Mouse (Mus musculus) left cerebral cortex, postnatal 14 days (tissue): Measurements from ENCODE around the gene Afp. TPM values are rescaled to one million over a fixed set of nuclear protein-coding genes. Genes with fewer than 3 reads are reported as not detected.

Source experiments
- DNase-seq, 2 experiments: peaks; one replicate each; pipeline ENCODE4 v3.0.0; 2021 to 2022; ENCODE audit warnings: low spot score in 2 of 2, mixed read lengths in 1 of 2
- intact Hi-C: fragments of 180-260 bp; cut with DNase I; formaldehyde crosslinking; loops from one replicate; pipeline ENCODE4 v1.15.1; 2025
- total RNA-seq, 2 experiments: library from RNA; stranded (reverse); gene quantifications; 2 replicates each; pipeline ENCODE4 v1.2.3; 2021

Afp gene
- total RNA-seq, 2 experiments from 2014 or later, result not detected

- intact Hi-C loops, result loop anchor here (5.0 kb wide), 1 partner anchor 86 kb away; no protein-coding TSS in a partner anchor
- DNase-seq, result no peak
These were observed 11.2 kb downstream of the Afp start for GRCm38 (mm10) chr5:90501752-90502151.

- intact Hi-C loops, result loop anchor here (5.0 kb wide), 1 partner anchor 83 kb away; no protein-coding TSS in a partner anchor
- no peak for DNase-seq
These were observed 14.2 kb downstream of the Afp start for GRCm38 (mm10) chr5:90504742-90505141.

- no peak for DNase-seq
- intact Hi-C loops, result no loop called here
These were observed 16.0 kb downstream of the Afp start for GRCm38 (mm10) chr5:90506507-90506906.

GRCm38 (mm10) chr5:90507411-90507949 lies 16.9 kb downstream of the Afp start:
- no peak for DNase-seq
- intact Hi-C loops, result no loop called here

- DNase-seq, result no peak
- intact Hi-C loops, result no loop called here
These were observed 19.5 kb downstream of the Afp start for GRCm38 (mm10) chr5:90509828-90510592.

- DNase-seq, result peak in 1 of 2 experiments; percentile 11
These were observed 21.9 kb downstream of the Afp start for GRCm38 (mm10) chr5:90512288-90512955.

GRCm38 (mm10) chr5:90515561-90515960 lies 25.0 kb downstream of the Afp start:
- DNase-seq, result no peak
- intact Hi-C loops, result no loop called here

More at GRCm38 (mm10) chr5:90512288-90512955, 21.9 kb downstream of the Afp start:
- intact Hi-C loops, result no loop called here

- no peak for DNase-seq
- intact Hi-C loops, result no loop called here
These were observed 28.0 kb downstream of the Afp start, which contains the start of gene Afm for GRCm38 (mm10) chr5:90518356-90519100. TSS of gene Afm (plus strand) at chr5:90518932.

GRCm38 (mm10) chr5:90551191-90551590 lies 60.7 kb downstream of the Afp start:
- intact Hi-C loops, result no loop called here
- no peak for DNase-seq

- no peak for DNase-seq
- intact Hi-C loops, result no loop called here
These were observed 65.5 kb downstream of the Afp start for GRCm38 (mm10) chr5:90556052-90556451.

Other genes starting within 250 kb of the Afp start
- gene Ankrd17, start 124.2 kb upstream of the Afp start, total RNA-seq, result 100 to 1,000 TPM; 105 to 106 TPM
- 1 to 10 TPM; 1.4 to 1.6 TPM for gene Gm9958, start 123.5 kb upstream of the Afp start, total RNA-seq
- under 1 TPM in 1 of 2 experiments, not detected in 1; 0.29 TPM for gene Alb, start 29.8 kb upstream of the Afp start, total RNA-seq
- gene Afm, start 28.2 kb downstream of the Afp start, total RNA-seq, result not detected
- under 1 TPM; 0.29 to 0.42 TPM for gene 5830473C10Rik, start 70.4 kb downstream of the Afp start, total RNA-seq
- gene Rassf6, start 149.9 kb downstream of the Afp start, total RNA-seq, result 1 to 10 TPM; 1.0 to 1.7 TPM